Mouse (Mus musculus) heart, adult 2 months (tissue): Measurements from ENCODE around the gene Gdpgp1.

Source experiments
- CTCF ChIP-seq: fragments of 200-600 bp; IDR thresholded peaks from 2 replicates; pipeline ENCODE4 v1.8.1; 2022; ENCODE audit warnings: antibody characterized with exemption, mild to moderate bottlenecking, moderate library complexity
- EP300 ChIP-seq: fragments of 200-500 bp; IDR thresholded peaks from 2 replicates; pipeline ENCODE4 v1.6.1; 2011; ENCODE audit warnings: low read depth, low read length, control low read depth; ENCODE audit not compliant: insufficient read depth
- POLR2A ChIP-seq: fragments of 200-500 bp; IDR thresholded peaks from 2 replicates; pipeline ENCODE4 v1.6.1; 2011; ENCODE audit warnings: mild to moderate bottlenecking, low read depth, low read length, control low read depth; ENCODE audit not compliant: insufficient read depth

- TF ChIP-seq POLR2A = no peak
- TF ChIP-seq CTCF = no peak
- no peak for TF ChIP-seq EP300
Measured at GRCm38 (mm10) chr7:80184551-80184950, 48.1 kb upstream of the Gdpgp1 start.
